Mouse (Mus musculus): Measurements from ENCODE around the gene Rhox4a. TPM values are rescaled to one million over a fixed set of nuclear protein-coding genes. Genes with fewer than 3 reads are reported as not detected.
"Not testable (repeated sequence)": the region's sequence is repeated elsewhere in the genome, so short reads cannot be mapped to it uniquely, and the experiment has no call there.

Rhox4a gene
- not detected in 2 replicates for polyA plus RNA-seq (2014; fragmentation: Nextera tagmentation; extraction: Ambion mirVana)

DNA sequence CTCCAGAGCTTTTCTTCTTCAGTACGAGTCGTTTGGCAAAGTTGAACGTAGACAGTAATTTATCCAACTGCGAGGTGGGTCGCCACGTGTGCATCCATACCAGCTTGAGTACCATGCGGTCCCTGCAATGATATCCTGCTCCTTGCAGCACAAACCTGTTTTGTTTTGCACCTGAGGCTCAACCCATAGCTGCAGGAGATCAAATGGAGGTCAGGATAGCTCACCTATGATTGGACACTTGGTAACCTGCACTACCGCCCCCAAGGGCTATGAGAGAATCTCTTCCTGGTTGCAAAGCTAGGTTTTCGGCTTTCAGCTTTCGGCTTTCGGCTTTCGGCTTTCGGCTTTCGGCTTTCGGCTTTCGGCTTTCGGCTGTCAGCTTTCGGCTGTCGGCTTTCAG, at the start of gene Rhox4a:
Rhox4a (plus strand) TSS at position 301 of the 400 bp plus-strand sequence.
- H3K27me3 ChIP-seq (replicated peaks; ENCODE audit: control insufficient read depth, insufficient read depth, low read length), result not testable (repeated sequence)
- 96% methylated on average over 10 of the region's 19 CpGs for whole genome bisulfite sequencing

DNA sequence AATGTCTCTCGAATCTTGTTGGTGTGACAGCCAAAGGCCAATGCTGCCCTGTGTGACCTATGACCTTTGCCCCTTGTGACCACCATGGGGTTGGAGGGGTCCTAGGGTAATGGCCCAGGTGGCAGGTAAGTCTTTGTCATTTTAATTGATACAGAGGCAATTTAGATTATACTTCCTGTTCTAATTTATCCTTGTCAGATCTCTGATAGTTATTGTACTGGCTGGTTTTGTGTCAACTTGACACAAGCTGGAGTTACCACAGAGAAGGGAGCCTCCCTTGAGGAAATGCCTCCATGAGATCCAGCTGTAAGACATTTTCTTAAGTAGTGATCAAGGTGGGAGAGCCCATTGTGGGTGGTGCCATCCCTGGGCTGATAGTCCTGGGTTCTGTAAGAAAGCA, 43.0 kb upstream of the Rhox4a start, which contains the start of gene Rhox1:
Rhox1 (minus strand) TSS at position 101 of the 400 bp plus-strand sequence.
- H3K9ac ChIP-seq (ENCODE audit: low read depth, low read length); H3K27me3 ChIP-seq (replicated peaks; ENCODE audit: control insufficient read depth, insufficient read depth, low read length); DNase-seq (ENCODE audit: low spot score); H3K4me2 ChIP-seq; H3K4me3 ChIP-seq (ENCODE audit: low read depth, low read length); H3K27ac ChIP-seq (ENCODE audit: low read depth, low read length); H3K9me3 ChIP-seq (ENCODE audit: control insufficient read depth, low read length); ATAC-seq (replicated peaks; ENCODE audit: low FRiP score); H3K4me1 ChIP-seq (replicated peaks; ENCODE audit: control insufficient read depth, insufficient read depth, low read length); H3K36me3 ChIP-seq (ENCODE audit: control insufficient read depth, insufficient read depth, low read length): not testable (repeated sequence)
- 40% methylated on average over 1 of the region's 1 CpGs for WGBS

More for the DNA sequence above, at the start of gene Rhox4a:
- not testable (repeated sequence) for ATAC-seq (replicated peaks; ENCODE audit: low FRiP score); H3K4me3 ChIP-seq (ENCODE audit: low read depth, low read length); H3K4me1 ChIP-seq (replicated peaks; ENCODE audit: control insufficient read depth, insufficient read depth, low read length); H3K36me3 ChIP-seq (ENCODE audit: control insufficient read depth, insufficient read depth, low read length); DNase-seq (ENCODE audit: low spot score); H3K9me3 ChIP-seq (ENCODE audit: control insufficient read depth, low read length); H3K9ac ChIP-seq (ENCODE audit: low read depth, low read length); H3K4me2 ChIP-seq; H3K27ac ChIP-seq (ENCODE audit: low read depth, low read length)

DNA sequence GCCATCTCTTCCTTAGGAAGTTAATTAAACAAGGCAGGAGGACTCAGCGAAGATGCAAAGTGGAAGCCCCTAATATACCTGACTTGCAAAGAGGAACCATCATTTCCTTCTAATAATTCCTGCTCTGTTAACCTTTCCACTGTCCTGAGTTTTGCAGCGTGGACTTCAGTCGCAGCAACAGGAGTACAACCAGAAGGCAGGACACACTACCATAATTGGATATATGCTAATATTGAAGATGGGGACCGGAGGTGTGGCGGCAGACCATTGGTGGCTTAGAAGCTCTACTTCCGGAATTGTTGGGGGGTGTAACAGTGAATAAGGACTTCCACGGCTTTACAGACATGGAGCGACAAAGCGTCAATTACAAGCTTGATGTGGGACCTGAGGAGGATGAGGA, 20.5 kb upstream of the Rhox4a start, which contains the start of gene Rhox2a:
Rhox2a (plus strand) TSS at position 301 of the 400 bp plus-strand sequence.
- H3K4me1 ChIP-seq (replicated peaks; ENCODE audit: control insufficient read depth, insufficient read depth, low read length); ATAC-seq (replicated peaks; ENCODE audit: low FRiP score); DNase-seq (ENCODE audit: low spot score); H3K9ac ChIP-seq (ENCODE audit: low read depth, low read length); H3K36me3 ChIP-seq (ENCODE audit: control insufficient read depth, insufficient read depth, low read length); H3K9me3 ChIP-seq (ENCODE audit: control insufficient read depth, low read length); H3K27me3 ChIP-seq (replicated peaks; ENCODE audit: control insufficient read depth, insufficient read depth, low read length); H3K4me3 ChIP-seq (ENCODE audit: low read depth, low read length); H3K4me2 ChIP-seq; H3K27ac ChIP-seq (ENCODE audit: low read depth, low read length): not testable (repeated sequence)
- no CpG with 5 or more reads among the region's 9 CpGs for WGBS

DNA sequence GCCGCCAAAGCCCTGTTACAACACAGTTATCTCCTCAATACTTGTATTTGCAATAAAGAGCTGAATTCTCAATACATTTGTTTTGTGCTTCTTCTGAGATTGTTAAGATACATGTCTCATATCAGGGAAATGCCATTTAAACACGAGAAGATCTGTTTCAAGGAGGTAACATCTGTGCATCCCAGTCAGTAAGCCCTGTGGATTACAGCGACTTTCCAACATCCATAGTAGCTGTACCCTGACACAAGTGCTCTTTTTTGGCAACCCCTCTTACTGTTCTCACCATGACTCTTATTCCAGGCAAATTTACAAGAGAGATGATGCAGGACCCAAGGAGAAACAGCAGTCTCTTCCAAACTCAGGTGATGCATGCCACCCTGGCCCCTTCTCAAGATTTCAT, 15.5 kb upstream of the Rhox4a start, which contains the start of gene Rhox3a:
Rhox3a (plus strand) TSS at position 301 of the 400 bp plus-strand sequence.
- H3K27ac ChIP-seq (ENCODE audit: low read depth, low read length); H3K4me1 ChIP-seq (replicated peaks; ENCODE audit: control insufficient read depth, insufficient read depth, low read length); H3K9me3 ChIP-seq (ENCODE audit: control insufficient read depth, low read length); H3K9ac ChIP-seq (ENCODE audit: low read depth, low read length); H3K27me3 ChIP-seq (replicated peaks; ENCODE audit: control insufficient read depth, insufficient read depth, low read length); H3K4me2 ChIP-seq; H3K4me3 ChIP-seq (ENCODE audit: low read depth, low read length); DNase-seq (ENCODE audit: low spot score); H3K36me3 ChIP-seq (ENCODE audit: control insufficient read depth, insufficient read depth, low read length); ATAC-seq (replicated peaks; ENCODE audit: low FRiP score): not testable (repeated sequence)
- WGBS, result 71% methylated on average over 1 of the region's 3 CpGs

Other genes with a start within 250 kb of the Rhox4a start
- 0.21 and 0.34 TPM in 2 replicates for gene Sowahd, start 216.5 kb upstream of the Rhox4a start, polyA plus RNA-seq (2014; fragmentation: Nextera tagmentation; extraction: Ambion mirVana)
- gene Rpl39, start 179.9 kb upstream of the Rhox4a start, polyA plus RNA-seq (2014; fragmentation: Nextera tagmentation; extraction: Ambion mirVana), result 683 and 708 TPM in 2 replicates
- 16.1 and 20.9 TPM in 2 replicates for gene Upf3b, start 155.0 kb upstream of the Rhox4a start, polyA plus RNA-seq (2014; fragmentation: Nextera tagmentation; extraction: Ambion mirVana)
- gene Nkap, start 138.5 kb upstream of the Rhox4a start, polyA plus RNA-seq (2014; fragmentation: Nextera tagmentation; extraction: Ambion mirVana), result 19.0 and 19.9 TPM in 2 replicates
- gene Akap14, start 96.5 kb upstream of the Rhox4a start, polyA plus RNA-seq (2014; fragmentation: Nextera tagmentation; extraction: Ambion mirVana), result 0.10 TPM in 1 of 2 replicates, not detected in the other
- gene Ndufa1, start 74.2 kb upstream of the Rhox4a start, polyA plus RNA-seq (2014; fragmentation: Nextera tagmentation; extraction: Ambion mirVana), result 321 and 361 TPM in 2 replicates
- gene Rnf113a1, start 74.1 kb upstream of the Rhox4a start, polyA plus RNA-seq (2014; fragmentation: Nextera tagmentation; extraction: Ambion mirVana), result 8.9 and 9.4 TPM in 2 replicates
- gene Gm9, start 54.3 kb upstream of the Rhox4a start, polyA plus RNA-seq (2014; fragmentation: Nextera tagmentation; extraction: Ambion mirVana), result not detected in 2 replicates
- gene Rhox1, start 43.1 kb upstream of the Rhox4a start, polyA plus RNA-seq (2014; fragmentation: Nextera tagmentation; extraction: Ambion mirVana), result not detected in 2 replicates
- gene Rhox2a, start 20.4 kb upstream of the Rhox4a start, polyA plus RNA-seq (2014; fragmentation: Nextera tagmentation; extraction: Ambion mirVana), result not detected in 2 replicates
- gene Rhox3a, start 15.4 kb upstream of the Rhox4a start, polyA plus RNA-seq (2014; fragmentation: Nextera tagmentation; extraction: Ambion mirVana), result not detected in 2 replicates
- not detected in 2 replicates for gene Rhox3a2, start 114.7 kb downstream of the Rhox4a start, polyA plus RNA-seq (2014; fragmentation: Nextera tagmentation; extraction: Ambion mirVana)
- not detected in 2 replicates for gene Rhox4a2, start 125.5 kb downstream of the Rhox4a start, polyA plus RNA-seq (2014; fragmentation: Nextera tagmentation; extraction: Ambion mirVana)
- gene Rhox2b, start 146.7 kb downstream of the Rhox4a start, polyA plus RNA-seq (2014; fragmentation: Nextera tagmentation; extraction: Ambion mirVana), result not detected in 2 replicates
- gene Rhox4b, start 167.2 kb downstream of the Rhox4a start, polyA plus RNA-seq (2014; fragmentation: Nextera tagmentation; extraction: Ambion mirVana), result 0.08 TPM in 1 of 2 replicates, not detected in the other
- gene Rhox2c, start 188.3 kb downstream of the Rhox4a start, polyA plus RNA-seq (2014; fragmentation: Nextera tagmentation; extraction: Ambion mirVana), result 0.38 TPM in 1 of 2 replicates, not detected in the other
- gene Rhox3c, start 193.2 kb downstream of the Rhox4a start, polyA plus RNA-seq (2014; fragmentation: Nextera tagmentation; extraction: Ambion mirVana), result not detected in 2 replicates
- not detected in 2 replicates for gene Rhox4c, start 215.0 kb downstream of the Rhox4a start, polyA plus RNA-seq (2014; fragmentation: Nextera tagmentation; extraction: Ambion mirVana)
- not detected in 2 replicates for gene Rhox2d, start 228.1 kb downstream of the Rhox4a start, polyA plus RNA-seq (2014; fragmentation: Nextera tagmentation; extraction: Ambion mirVana)
- gene Rhox4d, start 249.0 kb downstream of the Rhox4a start, polyA plus RNA-seq (2014; fragmentation: Nextera tagmentation; extraction: Ambion mirVana), result not detected in 2 replicates

All from liver, embryonic 11.5 days (tissue).